Mouse (Mus musculus) midbrain, embryonic 16.5 days (tissue): ENCODE measurements at regions not wholly inside any gene's neighbourhood (a gene's known extent, or its start where the extent isn't known, plus 50 kb on each side); places are given as distances from the start of the nearest gene placed in this dataset.

Source experiments
- ATAC-seq: fragments of 200-750 bp; cut with Nextera tagmentation; 2 replicates; pipeline ENCODE4 v1.8.0; 2017; ENCODE audit warnings: moderate TSS enrichment
- H3K27ac ChIP-seq: fragments of 300-500 bp; sonication (generic); 2 replicates; pipeline ENCODE4 v1.5.1; 2014; ENCODE audit warnings: mild to moderate bottlenecking, low read length, mixed read lengths
- H3K27me3 ChIP-seq: fragments of 300-500 bp; sonication (generic); 2 replicates; pipeline ENCODE4 v1.6.1; 2014; ENCODE audit warnings: low read depth, low read length, mixed read lengths; ENCODE audit not compliant: control insufficient read depth, insufficient read depth
- H3K36me3 ChIP-seq: fragments of 300-500 bp; sonication (generic); 2 replicates; pipeline ENCODE4 v1.6.1; 2014; ENCODE audit warnings: mild to moderate bottlenecking, low read length, moderate library complexity, mixed read lengths; ENCODE audit not compliant: control insufficient read depth, insufficient read depth
- H3K4me1 ChIP-seq: fragments of 300-500 bp; sonication (generic); 2 replicates; pipeline ENCODE4 v1.6.1; 2014; ENCODE audit warnings: mild to moderate bottlenecking, low read length, mixed read lengths; ENCODE audit not compliant: control insufficient read depth, insufficient read depth
- H3K4me2 ChIP-seq: fragments of 300-500 bp; sonication (generic); 2 replicates; pipeline ENCODE4 v1.6.1; 2014; ENCODE audit warnings: mild to moderate bottlenecking, low read length, mixed read lengths
- H3K4me3 ChIP-seq: fragments of 300-500 bp; sonication (generic); 2 replicates; pipeline ENCODE4 v1.5.1; 2014; ENCODE audit warnings: low read depth, mild to moderate bottlenecking, low read length, moderate library complexity, mixed read lengths
- H3K9ac ChIP-seq: fragments of 300-500 bp; sonication (generic); 2 replicates; pipeline ENCODE4 v1.6.1; 2014; ENCODE audit warnings: low read depth, low read length, mixed read lengths
- H3K9me3 ChIP-seq: fragments of 300-500 bp; sonication (generic); replicated peaks from 2 replicates; pipeline ENCODE4 v1.6.1; 2014; ENCODE audit warnings: mild to moderate bottlenecking, low read length, mixed read lengths; ENCODE audit not compliant: control insufficient read depth, poor library complexity, severe bottlenecking
- WGBS: fragments of 180-500 bp; shearing (Covaris S2); extraction: QIAGEN DNeasy Blood & Tissue Kit; methylation state at CpG from one replicate; pipeline ENCODE4 v1.1.7; 2014; 5-methylcytosine and 5-hydroxymethylcytosine counted together

GRCm38 (mm10) chr17:63798961-63799531 lies 63.8 kb upstream of the Fer start:
- Histone ChIP-seq H3K9me3 (no peaks in the 10 kb centered on the region), H3K4me2 (no peak overlapping the region), H3K4me1 (no peaks in the 10 kb centered on the region), H3K9ac (no peak overlapping the region), H3K36me3 (no peaks in the 10 kb centered on the region), H3K4me3 (no peak overlapping the region), H3K27me3 (no peaks in the 10 kb centered on the region), H3K27ac (no peak overlapping the region)
- no peak for ATAC-seq
- WGBS, result 91% methylated on average over 6 of the region's 6 CpGs

GRCm38 (mm10) chr17:63801411-63801810 lies 61.5 kb upstream of the Fer start:
- Histone ChIP-seq H3K27ac (no peak overlapping the region), H3K36me3 (no peaks in the 10 kb centered on the region), H3K4me3 (no peak overlapping the region), H3K4me1 (no peaks in the 10 kb centered on the region), H3K9ac (no peak overlapping the region), H3K27me3 (no peaks in the 10 kb centered on the region), H3K4me2 (no peak overlapping the region), H3K9me3 (no peaks in the 10 kb centered on the region)
- WGBS, result 75% methylated on average over 9 of the region's 9 CpGs
- no peak for ATAC-seq

GRCm38 (mm10) chr17:63802846-63803245 lies 60.0 kb upstream of the Fer start:
- H3K4me2 ChIP-seq, result no peak overlapping the region
- H3K36me3 ChIP-seq, result no peaks in the 10 kb centered on the region
- H3K9ac ChIP-seq, result no peak overlapping the region
- no peaks in the 10 kb centered on the region for H3K27me3 ChIP-seq
- H3K4me1 ChIP-seq, result no peaks in the 10 kb centered on the region
- H3K4me3 ChIP-seq, result no peak overlapping the region
- H3K27ac ChIP-seq, result no peak overlapping the region
- ATAC-seq, result no peak
- H3K9me3 ChIP-seq, result no peaks in the 10 kb centered on the region
- WGBS, result 89% methylated on average over 5 of the region's 5 CpGs

DNA sequence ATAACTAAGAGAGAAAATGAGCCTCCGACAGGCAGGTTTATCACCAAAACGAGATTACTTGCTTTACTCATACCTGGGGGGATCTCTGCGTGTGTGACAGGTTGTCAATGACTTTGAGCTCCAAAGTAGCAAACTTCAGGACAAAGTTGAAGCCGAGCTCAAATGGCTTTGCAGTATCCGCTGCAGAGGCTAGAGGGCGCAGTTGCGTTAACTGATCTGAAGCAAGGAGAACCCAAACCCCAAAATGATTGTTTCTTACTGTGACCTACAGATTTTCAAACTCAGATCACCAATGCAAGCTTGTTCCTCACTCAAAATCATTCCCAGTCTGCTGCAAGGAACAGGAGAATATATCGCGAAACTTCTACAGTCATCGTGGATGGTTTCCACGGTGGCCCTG lies 59.3 kb upstream of the Fer start:
- H3K4me2 ChIP-seq, result no peak overlapping the region
- 30% methylated on average over 11 of the region's 11 CpGs for WGBS
- H3K9ac ChIP-seq, result no peak overlapping the region
- no peak overlapping the region for H3K27ac ChIP-seq
- H3K4me1 ChIP-seq, result peaks cover 2% of the 10 kb centered on the region
- H3K4me3 ChIP-seq, result no peak overlapping the region
- H3K9me3 ChIP-seq, result no peaks in the 10 kb centered on the region
- ATAC-seq, result no peak
- no peaks in the 10 kb centered on the region for H3K27me3 ChIP-seq
- H3K36me3 ChIP-seq, result no peaks in the 10 kb centered on the region

DNA sequence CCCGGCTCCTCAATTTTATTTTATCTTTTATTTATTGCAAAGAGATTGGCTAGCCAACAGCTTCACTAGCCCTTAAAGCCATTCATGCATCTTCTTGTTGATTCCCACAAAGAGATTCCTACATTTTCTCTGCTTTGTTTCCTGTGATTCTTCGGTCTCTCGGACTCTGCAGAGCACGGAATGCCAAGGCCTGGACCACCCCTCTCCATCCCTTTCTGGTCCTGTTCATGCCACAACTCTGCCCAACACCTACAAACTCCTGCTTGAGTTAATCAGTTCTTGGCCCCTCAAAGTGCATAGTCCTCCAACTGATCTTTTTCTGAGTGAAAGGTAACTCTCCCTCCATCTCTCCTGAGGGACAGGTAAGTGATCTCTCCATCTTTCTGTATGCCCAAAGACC lies 58.4 kb upstream of the Fer start:
- 98% methylated on average over 4 of the region's 4 CpGs for WGBS
- no peak for ATAC-seq
- Histone ChIP-seq H3K27me3 (no peaks in the 10 kb centered on the region), H3K36me3 (no peaks in the 10 kb centered on the region), H3K27ac (no peak overlapping the region), H3K9ac (no peak overlapping the region), H3K4me2 (no peak overlapping the region), H3K4me3 (no peak overlapping the region), H3K4me1 (peaks cover 4% of the 10 kb centered on the region), H3K9me3 (no peaks in the 10 kb centered on the region)

DNA sequence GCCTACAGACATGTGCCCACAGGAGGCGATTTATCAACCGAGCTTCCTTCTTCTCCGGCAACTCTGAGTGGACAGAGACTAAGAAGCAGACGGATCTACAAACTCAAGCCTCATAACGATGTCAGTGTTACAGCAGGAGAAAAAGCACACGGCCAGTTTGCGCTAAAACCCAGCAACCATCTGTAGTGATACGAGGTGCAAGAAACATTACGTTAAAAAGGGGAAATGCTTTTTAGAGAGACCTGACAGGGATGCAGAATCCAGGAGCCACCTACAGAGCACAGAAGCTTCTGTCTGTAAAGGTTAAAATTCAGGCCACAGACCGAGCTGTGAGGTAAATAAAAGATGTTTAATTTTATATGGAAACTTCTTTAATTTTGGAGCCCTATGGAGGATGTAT lies 56.5 kb upstream of the Fer start:
- H3K4me1 ChIP-seq, result peaks cover 4% of the 10 kb centered on the region
- WGBS, result 88% methylated on average over 10 of the region's 10 CpGs
- H3K4me3 ChIP-seq, result no peak overlapping the region
- ATAC-seq, result no peak
- no peaks in the 10 kb centered on the region for H3K36me3 ChIP-seq
- no peak overlapping the region for H3K4me2 ChIP-seq
- H3K9me3 ChIP-seq, result no peaks in the 10 kb centered on the region
- H3K27ac ChIP-seq, result no peak overlapping the region
- no peak overlapping the region for H3K9ac ChIP-seq
- no peaks in the 10 kb centered on the region for H3K27me3 ChIP-seq

GRCm38 (mm10) chr17:63807590-63808228 lies 55.2 kb upstream of the Fer start:
- H3K27ac ChIP-seq, result no peak overlapping the region
- peaks cover 4% of the 10 kb centered on the region for H3K4me1 ChIP-seq
- H3K9ac ChIP-seq, result no peak overlapping the region
- H3K4me3 ChIP-seq, result no peak overlapping the region
- H3K36me3 ChIP-seq, result no peaks in the 10 kb centered on the region
- H3K9me3 ChIP-seq, result no peaks in the 10 kb centered on the region
- peak; percentile 71 for ATAC-seq
- H3K4me2 ChIP-seq, result no peak overlapping the region
- WGBS, result 22% methylated on average over 9 of the region's 9 CpGs
- no peaks in the 10 kb centered on the region for H3K27me3 ChIP-seq

DNA sequence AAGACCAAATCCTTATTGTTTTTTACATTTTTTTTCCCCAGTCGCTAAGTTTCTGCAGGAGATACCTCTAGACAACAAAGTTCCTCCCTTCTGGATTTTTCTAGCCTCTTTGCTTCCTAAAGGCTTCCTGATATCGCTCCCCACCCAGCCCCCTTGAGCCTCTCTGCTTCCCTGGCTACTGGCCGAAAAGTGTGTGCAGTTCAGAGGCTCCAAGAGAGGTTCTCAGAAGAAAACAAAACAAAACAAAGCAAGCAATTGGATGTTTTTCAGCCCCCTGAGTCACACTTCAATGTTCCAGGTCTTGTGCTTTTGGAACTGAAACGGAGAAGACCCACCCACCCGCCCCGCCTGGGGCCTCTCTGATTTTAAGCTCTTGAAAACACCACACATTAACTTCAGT lies 54.1 kb upstream of the Fer start:
- no peaks in the 10 kb centered on the region for H3K9me3 ChIP-seq
- H3K4me1 ChIP-seq, result peaks cover 4% of the 10 kb centered on the region
- H3K36me3 ChIP-seq, result no peaks in the 10 kb centered on the region
- no peak overlapping the region for H3K9ac ChIP-seq
- no peaks in the 10 kb centered on the region for H3K27me3 ChIP-seq
- no peak for ATAC-seq
- WGBS, result 26% methylated on average over 6 of the region's 6 CpGs
- no peak overlapping the region for H3K4me2 ChIP-seq
- H3K4me3 ChIP-seq, result no peak overlapping the region
- H3K27ac ChIP-seq, result no peak overlapping the region

GRCm38 (mm10) chr17:63811246-63811785 lies 51.5 kb upstream of the Fer start:
- no peaks in the 10 kb centered on the region for H3K9me3 ChIP-seq
- no peak overlapping the region for H3K9ac ChIP-seq
- no peaks in the 10 kb centered on the region for H3K36me3 ChIP-seq
- no peak overlapping the region for H3K4me2 ChIP-seq
- no peak for ATAC-seq
- no peak overlapping the region for H3K27ac ChIP-seq
- no peak overlapping the region for H3K4me3 ChIP-seq
- peaks cover 4% of the 10 kb centered on the region for H3K4me1 ChIP-seq
- H3K27me3 ChIP-seq, result no peaks in the 10 kb centered on the region
- 44% methylated on average over 9 of the region's 9 CpGs for WGBS
